Mouse (Mus musculus): ENCODE measurements around the gene Bcar1. TPM values are rescaled to one million over a fixed set of nuclear protein-coding genes. Genes with fewer than 3 reads are reported as not detected.

The Bcar1 gene
- polyA plus RNA-seq, 1 experiment from 2014 or later, result 22.6 TPM

- no peaks in the 10 kb centered on the region for H3K9me3 ChIP-seq (ENCODE audit: control insufficient read depth, low read length)
- no peak overlapping the region for H3K9ac ChIP-seq (ENCODE audit: low read length)
- TF ChIP-seq EP300 (optimal IDR thresholded peaks at IDR 0.05) (no peak), CTCF (IDR thresholded peaks at IDR 0.05; ENCODE audit: low read depth) (no peak)
- 56% methylated on average over 7 of the region's 7 CpGs for WGBS
- H3K4me3 ChIP-seq (ENCODE audit: low read depth, low read length), result no peak overlapping the region
- no peak overlapping the region; the same call in 1 of the 2 replicates for H3K4me2 ChIP-seq (replicated peaks; ENCODE audit: low read depth)
- H3K27me3 ChIP-seq (ENCODE audit: control insufficient read depth, insufficient read depth, low read length), result no peaks in the 10 kb centered on the region
- no peaks in the 10 kb centered on the region for H3K36me3 ChIP-seq (ENCODE audit: control insufficient read depth, insufficient read depth, low read length)
- peak overlapping the region; percentile 40; the same call in 1 of the 2 replicates for H3K27ac ChIP-seq (replicated peaks)
- peaks cover 18% of the 10 kb centered on the region for H3K4me1 ChIP-seq (replicated peaks; ENCODE audit: control insufficient read depth, insufficient read depth)
- ATAC-seq (ENCODE audit: low FRiP score, low TSS enrichment) (no peak), DNase-seq (ENCODE audit: low spot score) (no peak)
Measured at GRCm38 (mm10) chr8:111740301-111740711, 3.3 kb downstream of the Bcar1 start.

DNA sequence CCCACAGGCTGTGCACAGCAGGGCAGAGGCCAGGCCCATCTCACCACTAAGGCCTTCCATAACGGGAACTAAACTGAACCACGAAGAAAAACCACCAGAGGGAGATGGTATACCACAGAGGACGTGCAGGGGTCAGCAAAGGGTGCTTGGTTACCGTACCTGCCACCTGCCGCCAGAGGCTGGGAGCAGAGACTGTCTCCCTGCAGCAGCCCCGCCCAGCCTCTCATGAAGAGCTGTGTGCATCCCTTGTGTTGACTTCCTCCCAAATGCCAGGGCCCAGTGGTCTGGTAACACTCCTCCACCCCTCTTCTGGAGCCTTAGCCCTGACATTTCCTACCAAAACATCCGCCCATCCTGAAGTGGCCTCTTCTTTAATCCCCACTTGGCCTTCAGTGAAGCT lies 4.0 kb downstream of the Bcar1 start:
- H3K4me2 ChIP-seq (replicated peaks; ENCODE audit: low read depth), result no peak overlapping the region
- ATAC-seq (ENCODE audit: low FRiP score, low TSS enrichment) (no peak), DNase-seq (ENCODE audit: low spot score) (no peak)

DNA sequence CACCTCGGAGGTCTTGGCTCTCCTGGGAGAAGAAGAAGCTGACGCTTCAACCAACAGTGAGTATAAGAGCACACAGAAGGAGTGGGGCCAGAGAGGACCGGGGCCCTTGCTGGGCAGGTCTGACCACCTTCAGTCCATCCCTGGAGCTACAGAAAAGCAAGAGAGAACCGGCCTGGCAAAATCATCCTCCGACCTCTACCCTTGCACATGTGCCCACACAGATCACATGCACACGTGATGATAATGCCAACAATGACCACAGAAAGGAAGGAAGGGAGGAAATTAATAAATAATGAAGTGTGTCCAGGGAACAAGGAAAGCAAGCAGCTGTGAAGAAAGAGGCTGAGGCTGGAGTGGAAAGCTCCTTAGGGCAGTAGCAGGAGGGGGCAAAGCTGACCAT lies 4.7 kb downstream of the Bcar1 start:
- H3K4me3 ChIP-seq (ENCODE audit: low read depth, low read length), result no peak overlapping the region
- H3K27ac ChIP-seq (replicated peaks), result no peak overlapping the region
- H3K4me2 ChIP-seq (replicated peaks; ENCODE audit: low read depth), result no peak overlapping the region
- H3K4me1 ChIP-seq (replicated peaks; ENCODE audit: control insufficient read depth, insufficient read depth), result peaks cover 14% of the 10 kb centered on the region
- DNase-seq (ENCODE audit: low spot score), result no peak
- WGBS, result 47% methylated on average over 6 of the region's 6 CpGs
- ATAC-seq (ENCODE audit: low FRiP score, low TSS enrichment), result no peak
- H3K36me3 ChIP-seq (ENCODE audit: control insufficient read depth, insufficient read depth, low read length), result no peaks in the 10 kb centered on the region
- H3K9ac ChIP-seq (ENCODE audit: low read length), result no peak overlapping the region
- no peaks in the 10 kb centered on the region for H3K27me3 ChIP-seq (ENCODE audit: control insufficient read depth, insufficient read depth, low read length)
- TF ChIP-seq EP300 (optimal IDR thresholded peaks at IDR 0.05), result no peak
- TF ChIP-seq CTCF (IDR thresholded peaks at IDR 0.05; ENCODE audit: low read depth), result no peak
- no peaks in the 10 kb centered on the region for H3K9me3 ChIP-seq (ENCODE audit: control insufficient read depth, low read length)

More for the DNA sequence above, 4.0 kb downstream of the Bcar1 start:
- H3K4me3 ChIP-seq (ENCODE audit: low read depth, low read length), result no peak overlapping the region
- no peaks in the 10 kb centered on the region for H3K9me3 ChIP-seq (ENCODE audit: control insufficient read depth, low read length)
- 52% methylated on average over 7 of the region's 7 CpGs for WGBS
- no peaks in the 10 kb centered on the region for H3K27me3 ChIP-seq (ENCODE audit: control insufficient read depth, insufficient read depth, low read length)
- H3K4me1 ChIP-seq (replicated peaks; ENCODE audit: control insufficient read depth, insufficient read depth), result peaks cover 18% of the 10 kb centered on the region
- H3K36me3 ChIP-seq (ENCODE audit: control insufficient read depth, insufficient read depth, low read length), result no peaks in the 10 kb centered on the region
- H3K27ac ChIP-seq (replicated peaks), result no peak overlapping the region
- H3K9ac ChIP-seq (ENCODE audit: low read length), result no peak overlapping the region
- TF ChIP-seq EP300 (optimal IDR thresholded peaks at IDR 0.05) (no peak), CTCF (IDR thresholded peaks at IDR 0.05; ENCODE audit: low read depth) (peak; percentile 62)

GRCm38 (mm10) chr8:111736321-111736720 lies 7.3 kb downstream of the Bcar1 start:
- 42% methylated on average over 7 of the region's 7 CpGs for WGBS
- ATAC-seq (ENCODE audit: low FRiP score, low TSS enrichment) (no peak), DNase-seq (ENCODE audit: low spot score) (peak; percentile 13)
- H3K4me1 ChIP-seq (replicated peaks; ENCODE audit: control insufficient read depth, insufficient read depth), result peaks cover 18% of the 10 kb centered on the region
- H3K9me3 ChIP-seq (ENCODE audit: control insufficient read depth, low read length), result no peaks in the 10 kb centered on the region
- H3K9ac ChIP-seq (ENCODE audit: low read length), result peak overlapping the region; percentile 18; the same call in 1 of the 2 replicates
- no peaks in the 10 kb centered on the region for H3K36me3 ChIP-seq (ENCODE audit: control insufficient read depth, insufficient read depth, low read length)
- H3K4me3 ChIP-seq (ENCODE audit: low read depth, low read length), result no peak overlapping the region
- TF ChIP-seq CTCF (IDR thresholded peaks at IDR 0.05; ENCODE audit: low read depth), result no peak
- no peak for TF ChIP-seq EP300 (optimal IDR thresholded peaks at IDR 0.05)
- no peak overlapping the region for H3K27ac ChIP-seq (replicated peaks)
- no peaks in the 10 kb centered on the region for H3K27me3 ChIP-seq (ENCODE audit: control insufficient read depth, insufficient read depth, low read length)
- no peak overlapping the region for H3K4me2 ChIP-seq (replicated peaks; ENCODE audit: low read depth)

DNA sequence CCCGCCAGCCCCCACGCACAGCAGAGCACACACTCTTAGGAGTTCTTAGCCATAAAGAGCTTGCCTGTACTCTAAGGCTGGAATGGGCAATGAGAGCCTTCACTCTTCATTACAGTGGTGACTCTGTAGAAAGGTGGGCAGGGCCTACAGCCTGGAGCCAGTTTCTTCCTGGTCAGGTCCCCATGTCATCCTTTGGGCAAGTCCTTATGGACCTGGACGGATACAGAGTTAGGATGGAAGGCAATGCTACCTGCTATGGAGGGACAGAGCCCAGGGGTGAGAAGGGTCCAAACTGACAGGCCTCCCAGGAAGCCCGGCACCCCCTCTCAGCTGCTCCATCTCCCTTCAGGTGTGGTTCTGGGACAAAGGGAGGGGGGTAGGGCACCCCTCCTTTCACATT lies 7.8 kb downstream of the Bcar1 start:
- TF ChIP-seq CTCF (IDR thresholded peaks at IDR 0.05; ENCODE audit: low read depth) (no peak), EP300 (optimal IDR thresholded peaks at IDR 0.05) (no peak)

DNA sequence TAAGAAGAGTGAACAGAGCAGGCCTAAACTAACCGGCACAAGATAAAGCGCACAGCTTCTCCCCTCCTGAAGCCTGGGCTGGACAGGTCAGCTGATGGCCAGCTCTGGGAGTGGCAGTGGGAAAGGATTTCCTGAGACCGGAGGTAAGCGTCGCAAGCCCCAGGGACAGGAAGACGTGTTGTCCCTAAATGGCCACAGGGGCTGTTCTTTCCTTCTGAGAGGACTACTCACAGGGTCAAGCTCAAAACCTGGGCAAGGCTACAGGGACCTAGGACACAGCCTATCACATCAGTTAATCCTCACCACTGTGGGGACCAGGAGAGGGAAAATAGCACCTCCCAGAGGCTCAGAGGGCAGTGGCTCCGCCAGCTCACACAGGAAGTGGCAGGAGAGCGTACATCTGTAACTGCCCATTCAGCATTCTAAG lies 8.3 kb downstream of the Bcar1 start:
- TF ChIP-seq EP300 (optimal IDR thresholded peaks at IDR 0.05) (no peak), CTCF (IDR thresholded peaks at IDR 0.05; ENCODE audit: low read depth) (peak; percentile 53)
- H3K4me1 ChIP-seq (replicated peaks; ENCODE audit: control insufficient read depth, insufficient read depth), result peaks cover 18% of the 10 kb centered on the region

More for the DNA sequence above, 7.8 kb downstream of the Bcar1 start:
- no peak overlapping the region for H3K4me3 ChIP-seq (ENCODE audit: low read depth, low read length)
- H3K27ac ChIP-seq (replicated peaks), result 0 out of 2 replicates have a peak overlapping the region, but pooled peaks have one; percentile 45
- WGBS, result 87% methylated on average over 4 of the region's 4 CpGs
- peaks cover 16% of the 10 kb centered on the region for H3K4me1 ChIP-seq (replicated peaks; ENCODE audit: control insufficient read depth, insufficient read depth)
- H3K4me2 ChIP-seq (replicated peaks; ENCODE audit: low read depth), result no peak overlapping the region
- H3K27me3 ChIP-seq (ENCODE audit: control insufficient read depth, insufficient read depth, low read length), result no peaks in the 10 kb centered on the region
- no peaks in the 10 kb centered on the region for H3K9me3 ChIP-seq (ENCODE audit: control insufficient read depth, low read length)
- DNase-seq (ENCODE audit: low spot score), result no peak
- H3K9ac ChIP-seq (ENCODE audit: low read length), result no peak overlapping the region; the same call in 1 of the 2 replicates
- H3K36me3 ChIP-seq (ENCODE audit: control insufficient read depth, insufficient read depth, low read length), result no peaks in the 10 kb centered on the region
- ATAC-seq (ENCODE audit: low FRiP score, low TSS enrichment), result no peak

More for the DNA sequence above, 8.3 kb downstream of the Bcar1 start:
- peak overlapping the region; percentile 74; the same call in 1 of the 2 replicates for H3K27ac ChIP-seq (replicated peaks)
- no peak for ATAC-seq (ENCODE audit: low FRiP score, low TSS enrichment)
- peak; percentile 43 for DNase-seq (ENCODE audit: low spot score)
- H3K4me2 ChIP-seq (replicated peaks; ENCODE audit: low read depth), result no peak overlapping the region
- H3K9me3 ChIP-seq (ENCODE audit: control insufficient read depth, low read length), result no peaks in the 10 kb centered on the region
- 60% methylated on average over 8 of the region's 8 CpGs for WGBS
- no peaks in the 10 kb centered on the region for H3K27me3 ChIP-seq (ENCODE audit: control insufficient read depth, insufficient read depth, low read length)
- H3K4me3 ChIP-seq (ENCODE audit: low read depth, low read length), result no peak overlapping the region
- no peaks in the 10 kb centered on the region for H3K36me3 ChIP-seq (ENCODE audit: control insufficient read depth, insufficient read depth, low read length)
- no peak overlapping the region for H3K9ac ChIP-seq (ENCODE audit: low read length)

Data from stomach, postnatal 0 days (tissue).